In the genomic region with DNA sequence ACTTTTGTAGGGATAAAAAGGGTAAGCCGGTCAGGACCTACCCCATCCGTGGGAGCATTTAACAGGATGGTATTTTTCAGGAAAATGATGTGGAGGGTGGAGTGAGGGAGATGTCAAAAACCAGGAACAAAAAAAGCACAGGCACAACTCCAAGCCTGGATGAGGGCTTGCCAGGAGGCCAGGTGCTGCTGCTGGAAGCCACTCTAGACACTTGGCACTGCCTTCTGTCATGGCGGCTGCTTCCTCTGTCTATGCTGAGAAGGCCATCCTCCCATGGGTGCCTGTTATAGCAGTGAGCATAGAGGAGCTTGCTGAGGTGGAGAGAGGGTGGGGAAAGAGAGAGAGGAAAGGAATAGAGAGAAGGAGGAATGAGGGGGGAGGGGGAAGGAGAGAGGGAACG, we compare ENCODE assay signal across 14 mouse cellular contexts.
A peak's percentile ranks its signal among the peaks of the same experiment; 100 is the strongest.
DNase-seq lines count a peak whose midpoint lies in the region; ATAC-seq and TF ChIP-seq lines count a peak whose summit lies in the region.
"Had no signal": no experiment of that assay in that cellular context is flagged by ENCODE, and none has a peak within 500 bp of the region (broad histone marks: within the 10 kb centered on the region; RNA-seq: fewer than 3 reads in every experiment).

No protein-coding gene starts in this region.

- H3K27me3 ChIP-seq in midbrain, postnatal 0 days (ENCODE audit: insufficient read depth, low read length) = no peaks in the 10 kb centered on the region
- 0 out of 2 replicates have a peak, but pooled peaks cover 3% of the 10 kb centered on the region for H3K27me3 ChIP-seq in midbrain, embryonic 14.5 days (ENCODE audit: control insufficient read depth, insufficient read depth, low read length)
- H3K27me3 ChIP-seq: neural tube, embryonic 12.5 days had no signal

- no peaks in the 10 kb centered on the region for H3K4me1 ChIP-seq in midbrain, postnatal 0 days (ENCODE audit: insufficient read depth, low read length)
- peaks cover 3% of the 10 kb centered on the region; the same call in 1 of the 2 replicates for H3K4me1 ChIP-seq in midbrain, embryonic 14.5 days (ENCODE audit: control insufficient read depth, insufficient read depth, low read length)
- H3K4me1 ChIP-seq: neural tube, embryonic 12.5 days had no signal

- peak; percentile 22 for DNase-seq in gastrocnemius, adult 2 months
- DNase-seq in gastrocnemius, postnatal 14 days = no peak
- peak; percentile 44 for DNase-seq in midbrain, postnatal 0 days (ENCODE audit: low spot score)
- no peak for DNase-seq in midbrain, embryonic 14.5 days
- DNase-seq in cerebellum, adult 9-11 months = peak; percentile 91
- peak; percentile 31 to 62 for DNase-seq in layer of hippocampus, postnatal 14 days (ENCODE audit: low spot score in 2 of 2)
- no peak for DNase-seq in lung, postnatal 10 days
- no peak for DNase-seq in retina, postnatal 1 day
- DNase-seq: embryo, embryonic 11 days; heart, adult 11 months; kidney, adult 8-10 months; kidney, postnatal 36 days; lung, embryonic 14.5 days had no signal

- no peak for TF ChIP-seq CTCF in gastrocnemius, adult 2 months (IDR thresholded peaks at IDR 0.05)
- no peak for TF ChIP-seq CTCF in midbrain, postnatal 0 days (IDR thresholded peaks at IDR 0.05)

- H3K4me3 ChIP-seq in gastrocnemius, adult 2 months = no peak overlapping the region
- no peak overlapping the region for H3K4me3 ChIP-seq in midbrain, postnatal 0 days (ENCODE audit: low read depth, low read length)
- no peak overlapping the region for H3K4me3 ChIP-seq in midbrain, embryonic 14.5 days (replicated peaks; ENCODE audit: low read depth, low read length)
- H3K4me3 ChIP-seq: neural tube, embryonic 12.5 days had no signal

- no peaks in the 10 kb centered on the region for H3K9me3 ChIP-seq in midbrain, postnatal 0 days (ENCODE audit: low read length)
- no peaks in the 10 kb centered on the region for H3K9me3 ChIP-seq in midbrain, embryonic 14.5 days (ENCODE audit: control insufficient read depth, low read length)
- H3K9me3 ChIP-seq: neural tube, embryonic 12.5 days had no signal

- no peak overlapping the region for H3K9ac ChIP-seq in midbrain, postnatal 0 days (replicated peaks; ENCODE audit: low read length, poor library complexity, severe bottlenecking)
- H3K9ac ChIP-seq in midbrain, embryonic 14.5 days (replicated peaks; ENCODE audit: low read length) = no peak overlapping the region
- H3K9ac ChIP-seq: lung, embryonic 14.5 days; neural tube, embryonic 12.5 days had no signal

- H3K4me2 ChIP-seq in midbrain, postnatal 0 days (ENCODE audit: low read depth, low read length, poor library complexity, severe bottlenecking) = no peak overlapping the region
- H3K4me2 ChIP-seq in midbrain, embryonic 14.5 days (ENCODE audit: low read length) = no peak overlapping the region
- H3K4me2 ChIP-seq: lung, embryonic 14.5 days; neural tube, embryonic 12.5 days had no signal

- 75% methylated on average over 4 of the region's 4 CpGs for WGBS in midbrain, postnatal 0 days
- WGBS in midbrain, embryonic 14.5 days = 91% methylated on average over 4 of the region's 4 CpGs

- intact Hi-C loops in gastrocnemius, adult 2 months (cut with DNase I) = no loop called here
- intact Hi-C loops in gastrocnemius, postnatal 14 days (cut with DNase I; ENCODE audit: low total_unique reads) = no loop called here

- ATAC-seq in midbrain, postnatal 0 days (ENCODE audit: low FRiP score) = no peak
- ATAC-seq in midbrain, embryonic 14.5 days (ENCODE audit: low FRiP score, low TSS enrichment) = no peak

- no peaks in the 10 kb centered on the region for H3K36me3 ChIP-seq in midbrain, postnatal 0 days (ENCODE audit: insufficient read depth, low read length)
- H3K36me3 ChIP-seq in midbrain, embryonic 14.5 days (ENCODE audit: control insufficient read depth, insufficient read depth, low read length) = no peaks in the 10 kb centered on the region
- H3K36me3 ChIP-seq: neural tube, embryonic 12.5 days had no signal

- no peak overlapping the region for H3K27ac ChIP-seq in gastrocnemius, adult 2 months
- no peak overlapping the region for H3K27ac ChIP-seq in midbrain, postnatal 0 days (ENCODE audit: low read depth, low read length)
- no peak overlapping the region for H3K27ac ChIP-seq in midbrain, embryonic 14.5 days (replicated peaks; ENCODE audit: low read depth, low read length)
- H3K27ac ChIP-seq: neural tube, embryonic 12.5 days had no signal

Comparison
In these comparisons a context has a peak if more than half of its experiments do, and no peak if none do; other contexts are left out.
1. DNase-seq: peak in gastrocnemius, adult 2 months (single experiment), midbrain, postnatal 0 days (single experiment), cerebellum, adult 9-11 months (single experiment) and layer of hippocampus, postnatal 14 days (2 of 2); none in gastrocnemius, postnatal 14 days (single experiment), midbrain, embryonic 14.5 days (single experiment), lung, postnatal 10 days (single experiment) and retina, postnatal 1 day (single experiment).